Mouse (Mus musculus): Measurements from ENCODE around the gene Galnt18. TPM values are rescaled to one million over a fixed set of nuclear protein-coding genes. Genes with fewer than 3 reads are reported as not detected.

Galnt18 gene
- total and polyA plus RNA-seq, 3 experiments, result 11.6 to 22.3 (median 18.3) TPM

DNA sequence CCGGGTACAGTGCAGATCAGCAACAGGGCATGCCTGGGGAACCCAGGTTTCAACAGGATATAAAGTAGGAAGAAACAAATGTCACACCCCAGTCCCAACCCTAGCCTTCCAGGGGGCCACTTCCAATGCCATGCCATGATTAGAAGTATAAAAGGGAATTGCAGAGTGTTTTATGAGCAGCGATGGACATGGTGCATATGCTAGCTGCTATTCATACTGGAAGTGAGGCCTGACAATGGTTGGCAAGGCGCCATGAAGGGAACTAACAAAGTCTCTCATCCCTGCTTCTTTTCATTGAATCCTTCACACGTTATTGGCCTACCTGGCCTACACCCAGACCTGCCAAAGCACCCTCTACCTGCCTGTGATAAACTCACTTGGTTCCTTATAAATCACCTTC, 295.9 kb downstream of the Galnt18 start:
- no peak for DNase-seq

GRCm38 (mm10) chr7:111483321-111483720, 296.5 kb downstream of the Galnt18 start:
- DNase-seq, result no peak

- DNase-seq, result no peak
These were observed 312.1 kb downstream of the Galnt18 start for GRCm38 (mm10) chr7:111467715-111468114.

GRCm38 (mm10) chr7:111466720-111467119, 313.1 kb downstream of the Galnt18 start:
- no peak for DNase-seq

GRCm38 (mm10) chr7:111466121-111466520, 313.7 kb downstream of the Galnt18 start:
- peak; percentile 63 for DNase-seq

DNA sequence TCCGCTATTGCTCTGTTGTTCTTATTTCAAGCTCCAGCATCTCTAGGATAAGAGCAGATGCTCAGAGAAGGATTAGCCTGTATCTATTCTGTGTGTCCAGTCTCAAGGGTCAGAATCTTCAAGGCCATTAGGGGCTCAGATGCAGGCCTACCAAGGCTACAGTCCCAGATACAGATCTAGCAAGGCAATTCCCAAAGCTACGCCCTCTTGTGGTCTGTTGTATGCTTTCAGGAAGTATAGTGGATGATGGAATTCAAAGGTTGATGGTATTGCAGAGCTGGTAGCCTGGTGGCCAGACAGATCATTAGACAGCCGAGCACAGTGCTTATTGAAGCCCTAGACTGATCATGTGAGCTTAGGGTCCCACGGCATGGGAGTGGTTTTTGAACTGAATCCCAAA, 320.1 kb downstream of the Galnt18 start:
- no peak for DNase-seq

DNA sequence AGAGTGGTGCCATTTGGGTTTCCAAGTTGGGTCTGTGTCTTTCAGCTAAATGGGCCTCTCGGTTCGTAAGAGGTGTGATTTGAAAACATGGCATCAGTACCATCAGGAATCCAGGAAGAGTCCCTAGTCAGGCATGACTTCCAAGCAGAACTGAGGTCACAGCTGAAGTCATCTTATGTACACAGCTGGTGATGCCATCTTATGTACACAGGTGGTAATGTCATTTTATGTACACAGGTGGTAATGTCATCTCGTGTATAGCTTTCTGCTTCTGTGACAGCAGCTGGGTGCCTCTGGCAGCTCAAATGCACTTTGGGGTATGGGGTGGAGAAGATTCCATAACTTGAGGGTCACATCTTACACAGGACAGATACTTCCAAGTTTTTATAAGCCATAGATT, 323.8 kb downstream of the Galnt18 start:
- no peak for DNase-seq

DNA sequence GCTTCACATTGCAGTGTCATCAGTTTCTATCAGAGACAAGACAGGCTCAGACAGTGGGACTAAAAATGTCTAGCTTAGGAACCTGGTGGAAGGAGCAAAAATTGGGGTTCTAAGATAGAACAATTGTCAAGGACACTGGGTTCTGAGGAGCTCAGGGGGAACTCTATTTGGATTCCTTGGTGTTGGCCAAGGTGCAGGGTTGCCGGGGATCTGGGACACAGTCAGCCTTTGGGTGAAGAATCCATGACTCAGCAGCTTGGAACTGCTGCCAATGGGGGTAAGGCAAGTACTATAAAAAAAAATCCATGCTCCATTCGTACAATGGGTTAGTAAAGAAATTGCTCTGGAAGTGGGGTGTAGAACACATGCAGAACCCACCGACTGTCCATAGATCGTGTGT, 324.2 kb downstream of the Galnt18 start:
- DNase-seq, result no peak

DNA sequence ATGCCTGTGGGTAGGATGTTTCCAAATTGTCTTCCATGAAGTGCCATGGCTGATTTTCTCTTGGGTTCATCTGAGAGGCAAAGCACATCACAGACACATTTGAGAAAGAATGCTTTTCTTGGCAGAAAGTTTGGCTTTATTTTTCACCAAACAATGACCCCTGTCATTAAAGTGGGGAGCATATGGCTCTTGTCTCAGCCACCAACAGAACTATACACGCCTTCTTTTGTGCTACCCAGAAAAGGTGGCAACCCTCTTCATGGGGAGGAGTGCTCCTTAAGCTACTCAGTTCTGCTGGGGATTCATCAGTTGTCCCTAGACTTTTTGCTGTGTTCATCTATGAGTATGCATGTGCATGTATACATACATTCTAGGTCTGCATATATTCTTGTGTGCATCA, 327.8 kb downstream of the Galnt18 start:
- no peak for DNase-seq

DNA sequence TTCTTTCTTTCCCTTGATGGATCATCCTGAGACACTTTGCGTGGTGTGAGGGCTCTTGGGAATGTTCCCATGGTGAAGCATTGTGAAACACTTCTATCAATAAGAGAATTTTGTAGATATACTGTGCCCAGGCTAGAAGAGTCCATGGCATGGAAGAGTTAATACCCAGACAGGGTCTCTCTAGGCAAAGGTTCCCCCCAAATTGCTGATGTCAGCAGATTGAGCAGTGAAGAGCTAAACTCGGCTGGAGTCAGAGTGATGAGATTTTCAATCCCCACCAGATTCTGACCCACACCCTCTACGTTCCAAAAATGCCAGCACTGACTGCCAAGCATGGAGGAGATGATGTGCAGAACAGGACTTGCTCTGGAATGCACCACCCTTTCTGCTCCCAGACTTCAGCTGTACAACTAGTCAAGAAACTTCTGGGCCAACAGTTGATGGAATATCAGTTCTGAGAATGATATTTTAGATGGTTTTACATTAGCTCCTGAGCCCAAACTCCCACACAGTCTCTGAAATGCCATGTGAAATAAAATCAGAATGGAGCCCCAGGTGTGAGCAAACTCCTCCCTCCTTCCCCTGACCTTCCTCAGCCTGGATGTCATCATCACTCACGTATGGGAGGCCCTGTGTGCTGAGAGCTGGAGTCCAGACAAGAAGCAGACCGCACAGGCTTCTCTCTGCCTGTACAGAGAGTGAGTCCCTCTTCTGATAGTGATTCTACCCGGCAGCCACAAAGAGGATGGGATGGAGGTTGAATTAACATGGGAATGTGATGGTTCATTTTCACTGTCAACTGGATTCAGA, 329.3 kb downstream of the Galnt18 start:
- no peak for DNase-seq

GRCm38 (mm10) chr7:111433173-111433572, 346.6 kb downstream of the Galnt18 start:
- DNase-seq, result no peak

GRCm38 (mm10) chr7:111427392-111427791, 352.4 kb downstream of the Galnt18 start:
- no peak for DNase-seq

Small RNA genes lying within 50 kb of the gene (microRNA-seq; reads per million reads assigned to microRNA genes)
- 0 reads per million in 2 experiments for gene Gm25787

Other genes starting within 250 kb of the Galnt18 start
- gene Usp47, start 243.5 kb upstream of the Galnt18 start, total RNA-seq (2021), result 10 to 100 TPM; 58.8 to 64.5 TPM
- 4.3 and 5.2 TPM in 2 replicates for gene Usp47, start 243.5 kb upstream of the Galnt18 start, polyA plus RNA-seq (2012; rRNA removed)